Mouse (Mus musculus): Measurements from ENCODE around the gene Ube2v1. TPM values are rescaled to one million over a fixed set of nuclear protein-coding genes. Genes with fewer than 3 reads are reported as not detected.

The Ube2v1 gene
- polyA plus RNA-seq, 1 experiment from 2014 or later, result 278 TPM

DNA sequence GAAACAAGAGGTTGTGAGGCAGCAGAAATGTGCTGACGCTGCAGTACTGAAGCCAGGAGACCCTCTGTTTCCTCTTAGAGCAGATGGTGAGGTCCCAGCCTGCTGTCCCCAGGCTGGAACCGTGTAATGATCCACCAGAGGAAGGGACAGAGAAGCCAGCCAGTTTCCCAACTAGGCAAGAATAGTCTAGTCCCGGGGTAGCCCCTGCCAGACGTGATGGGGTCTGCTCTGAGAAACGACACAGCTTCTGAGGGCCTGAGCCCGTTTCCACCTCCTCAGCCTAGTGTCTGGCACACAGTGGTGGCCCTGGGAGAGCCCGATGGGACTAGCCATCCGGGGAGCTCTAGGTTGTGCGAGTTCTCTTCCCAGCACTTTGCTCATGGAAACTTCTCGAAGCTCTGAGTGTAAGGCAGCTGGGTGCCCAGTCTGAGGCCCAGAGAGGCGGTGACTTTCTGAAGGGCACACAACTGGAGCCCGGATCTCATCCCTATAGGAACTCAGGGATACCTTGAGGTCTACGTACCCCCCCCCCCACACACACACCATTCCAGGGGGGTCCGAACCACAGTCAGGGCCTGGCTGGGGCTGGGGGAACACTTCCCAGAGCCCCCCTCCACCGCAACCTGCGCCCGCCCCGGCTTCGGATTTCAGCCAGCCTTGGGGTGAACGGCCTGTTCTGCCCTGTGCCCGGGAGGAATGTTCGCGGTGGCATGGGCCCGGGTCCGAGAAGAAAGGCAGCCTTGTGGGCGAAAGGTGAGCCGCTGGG, 35.0 kb downstream of the Ube2v1 start:
- Histone ChIP-seq H3K4me3 (peak overlapping the region; percentile 17; the same call in 1 of the 2 replicates), H3K9ac (peak overlapping the region; percentile 48; the same call in 1 of the 2 replicates), H3K27me3 (peaks cover 6% of the 10 kb centered on the region; the same call in 1 of the 2 replicates), H3K9me3 (replicated peaks) (no peaks in the 10 kb centered on the region), H3K36me3 (ENCODE audit: poor library complexity, severe bottlenecking) (no peaks in the 10 kb centered on the region), H3K4me1 (peaks cover 14% of the 10 kb centered on the region), H3K27ac (no peak overlapping the region), H3K4me2 (peak overlapping the region; percentile 52)
- 48% methylated on average over 26 of the region's 27 CpGs for WGBS
- 0 out of 2 replicates have a peak, but pooled peaks have one; percentile 33 for ATAC-seq

DNA sequence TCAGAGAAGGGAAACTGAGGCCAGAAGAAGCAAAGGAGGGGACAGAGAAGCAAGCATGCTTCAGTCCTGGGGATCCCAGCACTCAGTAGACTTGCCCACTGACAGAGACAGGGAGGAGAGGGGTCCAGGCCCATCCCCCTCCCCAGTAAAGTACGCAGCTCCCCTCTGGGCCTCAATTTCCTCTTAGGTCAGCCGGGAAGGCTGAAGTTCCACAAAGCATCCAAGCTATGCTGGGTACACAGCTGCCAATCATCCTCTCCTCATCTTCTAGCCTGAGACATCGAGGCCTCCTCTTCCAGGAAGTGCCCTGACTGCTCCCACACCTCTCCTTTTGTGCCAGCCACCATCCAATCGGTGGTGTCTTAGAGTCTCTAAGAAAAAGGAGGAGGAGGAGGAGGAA, 35.6 kb downstream of the Ube2v1 start:
- ATAC-seq, result no peak
- peaks cover 6% of the 10 kb centered on the region; the same call in 1 of the 2 replicates for H3K27me3 ChIP-seq
- H3K4me2 ChIP-seq, result no peak overlapping the region
- H3K9me3 ChIP-seq (replicated peaks), result no peaks in the 10 kb centered on the region
- no peak overlapping the region for H3K9ac ChIP-seq
- no peak overlapping the region for H3K4me3 ChIP-seq
- no peaks in the 10 kb centered on the region for H3K36me3 ChIP-seq (ENCODE audit: poor library complexity, severe bottlenecking)
- H3K27ac ChIP-seq, result no peak overlapping the region
- 60% methylated on average over 3 of the region's 4 CpGs for WGBS
- peaks cover 14% of the 10 kb centered on the region for H3K4me1 ChIP-seq

DNA sequence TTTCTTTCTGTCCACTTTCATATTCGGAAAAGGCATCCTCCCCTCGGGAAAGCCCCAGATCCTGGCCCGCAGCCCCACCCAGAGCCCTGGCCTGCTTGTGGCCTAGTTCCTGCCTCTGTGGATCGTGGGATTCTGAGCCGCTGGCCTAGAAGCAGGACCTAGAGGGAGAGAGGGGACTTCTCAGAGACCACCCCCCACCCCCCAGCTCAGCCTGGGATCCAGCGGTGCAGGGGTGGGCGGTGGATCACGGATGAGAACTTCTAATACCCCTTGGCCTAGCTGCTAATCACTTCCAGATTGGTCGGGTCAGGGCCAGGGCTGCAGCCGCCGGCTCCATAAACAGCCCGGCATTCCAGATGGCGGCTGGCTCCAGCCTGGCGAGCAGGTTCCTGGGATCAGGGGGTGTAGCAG, 36.1 kb downstream of the Ube2v1 start:
- Histone ChIP-seq H3K9ac (no peak overlapping the region), H3K4me1 (peaks cover 14% of the 10 kb centered on the region), H3K27ac (no peak overlapping the region), H3K4me2 (no peak overlapping the region), H3K4me3 (no peak overlapping the region), H3K36me3 (ENCODE audit: poor library complexity, severe bottlenecking) (no peaks in the 10 kb centered on the region), H3K27me3 (peaks cover 6% of the 10 kb centered on the region; the same call in 1 of the 2 replicates), H3K9me3 (replicated peaks) (no peaks in the 10 kb centered on the region)
- WGBS, result 54% methylated on average over 14 of the region's 14 CpGs
- no peak for ATAC-seq

DNA sequence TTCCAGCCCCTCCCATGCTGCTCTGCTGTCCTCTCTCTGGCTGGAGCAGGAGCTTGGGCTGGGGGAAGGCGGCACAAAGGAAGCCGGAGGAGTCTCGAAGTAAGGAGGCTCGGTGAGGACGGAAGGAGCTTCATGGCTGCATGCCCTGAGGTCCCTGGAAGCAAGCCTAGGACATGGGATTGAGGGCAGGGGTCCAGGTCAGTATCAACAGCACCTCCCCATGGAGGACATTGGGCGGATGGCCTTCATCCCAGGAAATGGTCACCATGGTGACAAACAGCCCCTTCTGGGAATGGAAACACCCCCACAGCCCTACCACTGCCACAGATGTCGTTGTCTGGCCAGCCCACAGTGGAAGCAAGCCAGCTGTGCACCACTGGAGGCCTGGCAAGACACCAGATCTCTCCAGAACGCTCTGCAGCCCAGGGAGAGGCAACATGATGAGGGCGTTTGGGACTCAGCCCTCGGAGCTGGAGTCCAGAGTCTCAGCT, 37.4 kb downstream of the Ube2v1 start:
- 41% methylated on average over 10 of the region's 10 CpGs for WGBS
- Histone ChIP-seq H3K9me3 (replicated peaks) (no peaks in the 10 kb centered on the region), H3K4me2 (no peak overlapping the region), H3K27me3 (peaks cover 8% of the 10 kb centered on the region; the same call in 1 of the 2 replicates), H3K27ac (no peak overlapping the region), H3K36me3 (ENCODE audit: poor library complexity, severe bottlenecking) (no peaks in the 10 kb centered on the region), H3K4me3 (no peak overlapping the region), H3K9ac (no peak overlapping the region), H3K4me1 (peaks cover 14% of the 10 kb centered on the region)
- ATAC-seq, result no peak

DNA sequence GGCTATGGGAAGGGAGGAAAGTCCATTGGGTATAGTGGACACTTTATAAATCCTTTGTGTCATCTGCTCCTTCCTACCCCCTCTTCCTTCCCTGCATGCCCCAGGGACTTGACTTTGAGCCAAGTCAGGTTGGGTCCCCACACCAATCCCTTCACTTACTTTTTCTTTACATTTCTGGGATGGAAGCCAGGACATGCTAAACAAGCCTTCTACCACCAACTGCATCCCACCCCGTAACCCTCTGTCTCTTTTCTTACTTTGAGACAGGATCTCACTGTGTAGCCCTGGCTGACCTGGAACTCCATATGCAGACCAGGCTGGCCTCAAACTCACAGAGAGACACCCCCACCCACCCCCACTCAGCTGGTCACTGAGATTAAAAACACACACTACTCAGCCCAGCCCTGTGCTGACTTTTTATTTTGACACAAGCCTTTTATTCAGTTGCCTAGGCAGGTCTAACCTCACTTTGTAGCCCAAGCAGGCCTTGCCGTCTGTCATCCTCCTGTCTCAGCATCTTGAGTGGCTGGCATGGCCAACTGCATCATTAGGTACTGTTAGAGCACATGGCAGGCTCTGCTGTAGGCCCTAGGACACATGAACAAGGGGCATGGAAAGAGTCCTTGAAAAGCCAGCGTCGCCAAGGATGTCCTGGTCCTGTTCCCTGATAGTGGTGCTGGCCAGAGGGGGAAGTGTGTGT, 38.2 kb downstream of the Ube2v1 start:
- H3K4me3 ChIP-seq, result no peak overlapping the region
- ATAC-seq, result no peak
- H3K4me1 ChIP-seq, result peaks cover 14% of the 10 kb centered on the region
- H3K36me3 ChIP-seq (ENCODE audit: poor library complexity, severe bottlenecking), result no peaks in the 10 kb centered on the region
- H3K9ac ChIP-seq, result no peak overlapping the region
- no peak overlapping the region for H3K4me2 ChIP-seq
- no peaks in the 10 kb centered on the region for H3K9me3 ChIP-seq (replicated peaks)
- 80% methylated on average over 4 of the region's 4 CpGs for WGBS
- no peak overlapping the region for H3K27ac ChIP-seq
- H3K27me3 ChIP-seq, result peaks cover 12% of the 10 kb centered on the region; the same call in 1 of the 2 replicates

DNA sequence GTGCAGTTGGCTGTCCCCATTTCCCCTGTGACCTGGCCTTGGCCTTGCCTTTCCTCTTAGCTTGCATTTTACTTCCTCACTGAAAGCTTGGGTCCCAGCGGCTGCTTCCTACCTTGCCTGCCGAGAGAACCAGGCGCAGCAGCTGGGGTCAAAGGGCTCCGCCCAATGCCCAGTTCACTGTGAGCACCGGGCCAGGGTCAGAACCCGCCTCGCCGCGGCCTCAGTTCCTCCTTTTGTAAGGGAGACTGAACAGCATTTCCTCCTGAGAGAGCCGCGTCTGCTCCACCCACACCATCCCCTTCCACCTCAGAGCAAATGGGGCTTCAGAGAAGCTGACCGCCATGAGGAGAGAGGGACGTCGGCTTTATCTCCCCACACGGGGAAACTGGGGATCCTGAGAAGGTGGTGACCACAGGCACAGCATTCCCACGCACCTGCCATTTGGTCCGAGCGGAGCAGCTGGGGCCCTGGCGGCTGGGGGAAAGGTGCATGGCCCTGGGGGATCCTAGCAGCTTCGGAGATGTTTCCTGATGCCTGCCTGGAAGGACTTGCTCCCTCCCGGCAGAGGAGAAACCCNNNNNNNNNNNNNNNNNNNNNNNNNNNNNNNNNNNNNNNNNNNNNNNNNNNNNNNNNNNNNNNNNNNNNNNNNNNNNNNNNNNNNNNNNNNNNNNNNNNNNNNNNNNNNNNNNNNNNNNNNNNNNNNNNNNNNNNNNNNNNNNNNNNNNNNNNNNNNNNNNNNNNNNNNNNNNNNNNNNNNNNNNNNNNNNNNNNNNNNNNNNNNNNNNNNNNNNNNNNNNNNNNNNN, 42.9 kb downstream of the Ube2v1 start:
- 18% methylated on average over 21 of the region's 21 CpGs for WGBS
- no peaks in the 10 kb centered on the region for H3K9me3 ChIP-seq (replicated peaks)
- 0 out of 2 replicates have a peak, but pooled peaks cover 11% of the 10 kb centered on the region for H3K27me3 ChIP-seq
- no peak overlapping the region for H3K4me3 ChIP-seq
- ATAC-seq, result no peak
- no peaks in the 10 kb centered on the region for H3K36me3 ChIP-seq (ENCODE audit: poor library complexity, severe bottlenecking)
- H3K27ac ChIP-seq, result no peak overlapping the region
- peaks cover 2% of the 10 kb centered on the region; the same call in 1 of the 2 replicates for H3K4me1 ChIP-seq
- no peak overlapping the region for H3K9ac ChIP-seq
- no peak overlapping the region for H3K4me2 ChIP-seq

DNA sequence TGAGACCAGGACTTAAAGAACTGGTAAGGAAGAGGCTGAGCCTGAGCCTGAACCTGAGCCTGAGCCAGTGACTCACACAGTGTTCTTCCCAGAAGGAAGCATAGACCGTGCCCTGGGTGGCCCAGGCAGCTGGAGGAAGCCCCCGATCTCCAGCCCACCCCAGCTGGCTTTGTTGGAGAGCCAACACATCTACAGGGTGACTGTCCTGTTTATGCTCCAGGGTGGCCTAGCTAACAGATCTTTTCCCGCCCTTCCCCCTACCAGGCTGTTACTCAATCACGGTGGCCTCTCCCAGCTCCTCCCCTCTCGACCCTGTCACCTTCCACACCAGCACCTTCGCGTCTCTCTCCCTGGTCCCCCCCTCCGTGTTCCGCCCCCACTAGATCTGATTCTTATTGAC, 44.9 kb downstream of the Ube2v1 start:
- no peak overlapping the region for H3K27ac ChIP-seq
- no peaks in the 10 kb centered on the region for H3K36me3 ChIP-seq (ENCODE audit: poor library complexity, severe bottlenecking)
- no peak for ATAC-seq
- H3K4me1 ChIP-seq, result no peaks in the 10 kb centered on the region
- 0 out of 2 replicates have a peak, but pooled peaks cover 11% of the 10 kb centered on the region for H3K27me3 ChIP-seq
- H3K9me3 ChIP-seq (replicated peaks), result no peaks in the 10 kb centered on the region
- H3K4me2 ChIP-seq, result no peak overlapping the region
- 38% methylated on average over 9 of the region's 9 CpGs for WGBS
- H3K9ac ChIP-seq, result no peak overlapping the region
- H3K4me3 ChIP-seq, result no peak overlapping the region

DNA sequence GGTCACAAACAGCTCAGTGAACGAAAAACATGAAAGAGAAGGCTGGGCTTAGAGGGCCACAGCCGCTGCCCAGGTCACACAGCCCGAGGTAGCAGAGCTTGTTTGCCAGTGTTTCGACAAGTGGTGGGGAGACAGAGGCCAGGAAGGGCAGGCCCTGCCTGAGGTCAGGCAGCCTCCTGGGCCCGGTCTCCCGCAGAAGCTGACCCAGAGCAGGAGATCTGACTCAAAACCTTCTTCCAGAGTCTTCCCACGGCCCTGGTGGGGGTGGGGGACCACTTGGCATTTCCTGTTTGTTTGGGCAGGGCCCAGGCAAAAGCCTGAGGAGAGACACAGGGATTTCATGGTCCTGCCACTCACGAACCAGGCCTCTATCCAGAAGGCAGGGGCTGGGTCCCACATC, 45.9 kb downstream of the Ube2v1 start:
- no peak for ATAC-seq
- 34% methylated on average over 8 of the region's 8 CpGs for WGBS
- Histone ChIP-seq H3K4me2 (no peak overlapping the region), H3K9me3 (replicated peaks) (no peaks in the 10 kb centered on the region), H3K4me3 (no peak overlapping the region), H3K36me3 (ENCODE audit: poor library complexity, severe bottlenecking) (no peaks in the 10 kb centered on the region), H3K27me3 (0 out of 2 replicates have a peak, but pooled peaks cover 11% of the 10 kb centered on the region), H3K9ac (no peak overlapping the region), H3K4me1 (no peaks in the 10 kb centered on the region), H3K27ac (no peak overlapping the region)

DNA sequence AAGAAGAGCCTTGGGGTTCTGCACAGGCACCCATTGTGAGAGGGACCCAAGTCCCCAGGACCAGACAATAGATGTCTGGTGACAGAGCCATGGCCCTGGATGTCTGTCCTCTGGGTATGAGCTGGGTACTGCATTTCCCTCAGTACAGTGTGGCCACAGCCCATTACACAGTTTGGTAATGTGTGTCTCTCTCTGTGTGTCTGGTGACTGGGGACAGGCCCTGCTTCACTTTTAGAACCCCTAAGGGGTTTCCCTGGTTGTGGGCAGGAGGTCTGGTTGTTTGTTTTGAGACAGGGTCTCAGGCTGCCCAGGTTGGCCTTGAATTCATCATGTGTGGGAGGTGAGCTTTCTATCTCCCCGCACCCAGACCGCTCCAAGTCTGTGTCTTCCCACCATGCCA, 46.6 kb downstream of the Ube2v1 start:
- Histone ChIP-seq H3K4me2 (no peak overlapping the region), H3K9me3 (replicated peaks) (no peaks in the 10 kb centered on the region), H3K9ac (no peak overlapping the region), H3K4me3 (no peak overlapping the region), H3K4me1 (no peaks in the 10 kb centered on the region), H3K27me3 (0 out of 2 replicates have a peak, but pooled peaks cover 11% of the 10 kb centered on the region), H3K27ac (no peak overlapping the region), H3K36me3 (ENCODE audit: poor library complexity, severe bottlenecking) (no peaks in the 10 kb centered on the region)
- WGBS, result 90% methylated on average over 2 of the region's 2 CpGs
- ATAC-seq, result no peak

DNA sequence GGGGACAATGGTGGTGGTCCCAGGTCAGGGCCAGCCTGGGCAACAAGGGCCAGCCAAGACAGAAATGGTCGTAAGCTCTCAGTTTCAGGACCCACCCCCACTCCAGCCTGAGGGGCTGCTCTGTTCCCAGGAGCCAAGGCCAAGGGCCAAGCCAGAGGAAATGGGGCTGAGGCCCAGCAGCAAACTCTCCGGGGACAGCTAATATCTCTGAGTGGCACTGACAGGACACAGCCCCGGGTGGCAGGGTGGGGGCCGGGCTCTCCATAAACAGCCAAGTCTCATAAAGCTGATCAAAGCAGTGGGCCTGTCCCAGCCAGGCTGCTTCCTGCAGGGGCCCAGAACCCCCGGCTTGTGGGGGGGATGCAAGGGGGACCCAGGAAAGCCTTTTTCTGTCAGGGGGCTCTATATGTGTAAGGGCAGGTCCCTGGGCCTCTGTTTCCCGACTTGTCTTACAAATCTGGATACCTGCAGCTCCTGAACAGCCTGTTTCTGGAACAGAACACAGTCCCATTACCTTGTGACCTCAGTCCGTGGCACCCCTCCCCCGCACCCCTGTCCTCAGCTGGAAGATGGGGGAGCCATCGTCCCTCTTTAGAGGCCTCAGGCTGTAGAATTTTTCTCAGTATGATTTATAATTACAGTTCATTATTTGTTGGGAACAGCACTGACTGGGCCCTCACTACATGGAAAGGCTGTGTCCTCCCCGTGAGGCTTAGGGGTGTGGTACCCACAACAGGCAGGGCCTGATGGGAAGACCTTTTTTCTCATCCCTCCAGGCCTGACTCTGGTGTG, 48.5 kb downstream of the Ube2v1 start:
- Histone ChIP-seq H3K4me2 (no peak overlapping the region), H3K36me3 (ENCODE audit: poor library complexity, severe bottlenecking) (no peaks in the 10 kb centered on the region), H3K27ac (no peak overlapping the region), H3K9me3 (replicated peaks) (no peaks in the 10 kb centered on the region), H3K27me3 (no peaks in the 10 kb centered on the region), H3K9ac (no peak overlapping the region), H3K4me3 (no peak overlapping the region), H3K4me1 (no peaks in the 10 kb centered on the region; the same call in 1 of the 2 replicates)
- no peak for ATAC-seq
- 57% methylated on average over 10 of the region's 10 CpGs for WGBS

DNA sequence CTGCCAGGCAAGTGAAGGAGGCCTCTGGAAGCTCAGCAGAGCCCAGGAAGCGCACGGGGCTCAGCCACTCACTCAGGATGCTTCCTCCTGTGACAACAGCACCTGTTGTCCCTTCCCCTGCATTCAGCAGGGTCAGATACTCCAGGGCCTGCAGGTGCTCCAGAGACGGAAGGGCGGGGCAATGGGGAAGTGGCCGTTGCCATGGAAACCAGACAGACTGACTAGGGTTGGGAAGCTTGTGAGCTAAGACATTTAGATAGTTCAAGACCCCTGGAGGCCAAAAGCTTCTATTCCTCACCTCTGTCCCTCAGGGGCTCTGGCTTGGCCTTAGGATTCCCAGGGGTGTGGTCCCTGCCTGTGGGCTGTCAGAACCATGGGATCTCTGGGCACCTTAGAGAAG, 53.4 kb downstream of the Ube2v1 start:
- Histone ChIP-seq H3K4me2 (no peak overlapping the region), H3K9ac (no peak overlapping the region), H3K4me3 (no peak overlapping the region), H3K27ac (no peak overlapping the region), H3K9me3 (replicated peaks) (no peaks in the 10 kb centered on the region), H3K4me1 (no peaks in the 10 kb centered on the region; the same call in 1 of the 2 replicates), H3K36me3 (ENCODE audit: poor library complexity, severe bottlenecking) (no peaks in the 10 kb centered on the region), H3K27me3 (no peaks in the 10 kb centered on the region)
- WGBS, result 36% methylated on average over 5 of the region's 5 CpGs
- no peak for ATAC-seq
